Mouse (Mus musculus) frontal cortex, postnatal 36 days (tissue): Measurements from ENCODE around the gene Usp15.

Experiments used
- DNase-seq, 2 experiments: peaks; one replicate each; pipeline ENCODE4 v3.0.0; 2022; ENCODE audit warnings: low spot score in 2 of 2

The Usp15 gene

GRCm38 (mm10) chr10:123175771-123176170 is 21.0 kb downstream of the Usp15 start:
- no peak for DNase-seq

GRCm38 (mm10) chr10:123170898-123171297 is 25.9 kb downstream of the Usp15 start:
- no peak for DNase-seq

- no peak for DNase-seq
Observed at GRCm38 (mm10) chr10:123165542-123165941, 31.3 kb downstream of the Usp15 start.

GRCm38 (mm10) chr10:123160508-123160907 is 36.3 kb downstream of the Usp15 start:
- DNase-seq, result no peak

- DNase-seq, result no peak
Observed at GRCm38 (mm10) chr10:123159316-123159715, 37.5 kb downstream of the Usp15 start.

- peak in 1 of 2 experiments; percentile 50 for DNase-seq
Observed at GRCm38 (mm10) chr10:123156392-123156791, 40.4 kb downstream of the Usp15 start.

GRCm38 (mm10) chr10:123155764-123156163 is 41.0 kb downstream of the Usp15 start:
- DNase-seq, result no peak

- no peak for DNase-seq
Observed at GRCm38 (mm10) chr10:123153321-123153720, 43.5 kb downstream of the Usp15 start.

GRCm38 (mm10) chr10:123148025-123148814 is 48.6 kb downstream of the Usp15 start:
- DNase-seq, result no peak

- no peak for DNase-seq
Observed at GRCm38 (mm10) chr10:123147180-123147579, 49.6 kb downstream of the Usp15 start.

- DNase-seq, result no peak
Observed at GRCm38 (mm10) chr10:123146349-123146748, 50.4 kb downstream of the Usp15 start.

- DNase-seq, result peak in 1 of 2 experiments; percentile 54
Observed at GRCm38 (mm10) chr10:123144256-123144655, 52.5 kb downstream of the Usp15 start.

- DNase-seq, result no peak
Observed at GRCm38 (mm10) chr10:123142395-123143050, 54.3 kb downstream of the Usp15 start.

- DNase-seq, result no peak
Observed at GRCm38 (mm10) chr10:123135818-123136217, 61.0 kb downstream of the Usp15 start.

GRCm38 (mm10) chr10:123131487-123131886 is 65.3 kb downstream of the Usp15 start:
- no peak for DNase-seq

GRCm38 (mm10) chr10:123120666-123121392 is 76.0 kb downstream of the Usp15 start:
- no peak for DNase-seq

- no peak for DNase-seq
Observed at GRCm38 (mm10) chr10:123116861-123117260, 79.9 kb downstream of the Usp15 start.

GRCm38 (mm10) chr10:123113466-123113865 is 83.3 kb downstream of the Usp15 start:
- no peak for DNase-seq

GRCm38 (mm10) chr10:123112787-123113168 is 84.0 kb downstream of the Usp15 start:
- DNase-seq, result no peak

- no peak for DNase-seq
Observed at GRCm38 (mm10) chr10:123112056-123112786, 84.6 kb downstream of the Usp15 start.

- no peak for DNase-seq
Observed at GRCm38 (mm10) chr10:123110548-123110947, 86.2 kb downstream of the Usp15 start.

GRCm38 (mm10) chr10:123108527-123108926 is 88.3 kb downstream of the Usp15 start:
- peak in 1 of 2 experiments; percentile 35 for DNase-seq
